Mouse (Mus musculus) kidney, embryonic 16.5 days (tissue): ENCODE results near the gene Olfr1175-ps. TPM values are rescaled to one million over a fixed set of nuclear protein-coding genes. Genes with fewer than 3 reads are reported as not detected.

Experiments
- ATAC-seq: fragments of 200-750 bp; cut with Nextera tagmentation; 2 replicates; pipeline ENCODE4 v1.8.0; 2017; ENCODE audit warnings: moderate TSS enrichment; ENCODE audit not compliant: low FRiP score, low TSS enrichment
- H3K27ac ChIP-seq: fragments of 300-500 bp; sonication (generic); 2 replicates; pipeline ENCODE4 v1.5.1; 2014; ENCODE audit warnings: low read length
- H3K27me3 ChIP-seq: fragments of 300-500 bp; sonication (generic); 2 replicates; pipeline ENCODE4 v1.6.1; 2014; ENCODE audit warnings: low read length, control low read depth, mixed read lengths; ENCODE audit not compliant: insufficient read depth
- H3K36me3 ChIP-seq: fragments of 300-500 bp; sonication (generic); 2 replicates; pipeline ENCODE4 v1.6.1; 2014; ENCODE audit warnings: low read length, control low read depth, mixed read lengths; ENCODE audit not compliant: insufficient read depth
- H3K4me1 ChIP-seq: fragments of 300-500 bp; sonication (generic); 2 replicates; pipeline ENCODE4 v1.6.1; 2014; ENCODE audit warnings: low read length, control low read depth, mixed read lengths; ENCODE audit not compliant: insufficient read depth
- H3K4me2 ChIP-seq: fragments of 300-500 bp; sonication (generic); replicated peaks from 2 replicates; pipeline ENCODE4 v1.6.1; 2014; ENCODE audit warnings: low read depth, low read length
- H3K4me3 ChIP-seq: fragments of 300-500 bp; sonication (generic); 2 replicates; pipeline ENCODE4 v1.5.1; 2014; ENCODE audit warnings: mild to moderate bottlenecking, low read length
- H3K9ac ChIP-seq: fragments of 300-500 bp; sonication (generic); replicated peaks from 2 replicates; pipeline ENCODE4 v1.6.1; 2014; ENCODE audit warnings: low read length
- H3K9me3 ChIP-seq: fragments of 300-500 bp; sonication (generic); 2 replicates; pipeline ENCODE4 v1.6.1; 2016; ENCODE audit warnings: low read length, control low read depth
- WGBS: fragments of 180-500 bp; shearing (Covaris S2); extraction: QIAGEN DNeasy Blood & Tissue Kit; methylation state at CpG from one replicate; pipeline ENCODE4 v1.1.7; 2014; 5-methylcytosine and 5-hydroxymethylcytosine counted together
- polyA plus RNA-seq: library from polyadenylated mRNA; unstranded; fragments of >200 nt; fragmentation: Nextera tagmentation; extraction: Ambion mirVana; gene quantifications from 2 replicates; pipeline ENCODE4 v1.2.1, GENCODE M21; 2015

The Olfr1175-ps gene
- not detected in 2 replicates for polyA plus RNA-seq

- no peak for ATAC-seq
These were observed at the start of gene Olfr1175-ps for GRCm38 (mm10) chr2:88327115-88327514. Olfr1175-ps (minus strand) TSS chr2:88327215.

GRCm38 (mm10) chr2:88356304-88356703 lies 29.3 kb upstream of the Olfr1175-ps start:
- no peak for ATAC-seq
- Histone ChIP-seq H3K4me3 (no peak overlapping the region), H3K36me3 (no peaks in the 10 kb centered on the region), H3K9ac (no peak overlapping the region), H3K27ac (no peak overlapping the region), H3K9me3 (no peaks in the 10 kb centered on the region), H3K27me3 (no peaks in the 10 kb centered on the region), H3K4me1 (no peaks in the 10 kb centered on the region), H3K4me2 (no peak overlapping the region)
- WGBS, result 3% methylated on average over 2 of the region's 2 CpGs

More at GRCm38 (mm10) chr2:88327115-88327514, at the start of gene Olfr1175-ps:
- Histone ChIP-seq H3K4me2 (no peak within 1 kb of the TSS), H3K9ac (no peak within 1 kb of the TSS), H3K27me3 (no peaks in the 10 kb centered on the region), H3K4me1 (no peaks in the 10 kb centered on the region), H3K36me3 (no peaks in the 10 kb centered on the region), H3K9me3 (no peaks in the 10 kb centered on the region), H3K27ac (no peak within 1 kb of the TSS), H3K4me3 (no peak within 1 kb of the TSS)
- 83% methylated on average over 2 of the region's 2 CpGs for WGBS

- Histone ChIP-seq H3K9ac (no peak within 1 kb of the TSS), H3K4me1 (no peaks in the 10 kb centered on the region), H3K36me3 (no peaks in the 10 kb centered on the region), H3K27me3 (no peaks in the 10 kb centered on the region), H3K4me2 (no peak within 1 kb of the TSS), H3K9me3 (no peaks in the 10 kb centered on the region), H3K4me3 (no peak within 1 kb of the TSS), H3K27ac (no peak within 1 kb of the TSS)
- WGBS, result 71% methylated on average over 1 of the region's 1 CpGs
- no peak for ATAC-seq
These were observed 19.4 kb upstream of the Olfr1175-ps start, which contains the start of gene Olfr1177-ps for GRCm38 (mm10) chr2:88346392-88346791. Olfr1177-ps (minus strand) TSS chr2:88346492.

GRCm38 (mm10) chr2:88336421-88336820 lies 9.4 kb upstream of the Olfr1175-ps start, which contains the start of gene Olfr1176:
Olfr1176 (plus strand) TSS chr2:88336721.
- Histone ChIP-seq H3K4me2 (no peak within 1 kb of the TSS), H3K4me3 (no peak within 1 kb of the TSS), H3K27ac (no peak within 1 kb of the TSS), H3K36me3 (no peaks in the 10 kb centered on the region), H3K9me3 (no peaks in the 10 kb centered on the region), H3K27me3 (no peaks in the 10 kb centered on the region), H3K4me1 (no peaks in the 10 kb centered on the region), H3K9ac (no peak within 1 kb of the TSS)
- WGBS, result 74% methylated on average over 1 of the region's 1 CpGs
- ATAC-seq, result no peak

- Histone ChIP-seq H3K9ac (no peak within 1 kb of the TSS), H3K4me2 (no peak within 1 kb of the TSS), H3K4me3 (no peak within 1 kb of the TSS), H3K36me3 (no peaks in the 10 kb centered on the region), H3K4me1 (no peaks in the 10 kb centered on the region), H3K9me3 (no peaks in the 10 kb centered on the region), H3K27ac (no peak within 1 kb of the TSS), H3K27me3 (no peaks in the 10 kb centered on the region)
- WGBS, result 88% methylated on average over 4 of the region's 4 CpGs
- no peak for ATAC-seq
These were observed 12.0 kb downstream of the Olfr1175-ps start, which contains the start of gene Olfr1174-ps for GRCm38 (mm10) chr2:88315035-88315434. Olfr1174-ps (minus strand) TSS chr2:88315135.

- Histone ChIP-seq H3K36me3 (no peaks in the 10 kb centered on the region), H3K9me3 (no peaks in the 10 kb centered on the region), H3K4me2 (no peak within 1 kb of the TSS), H3K27me3 (no peaks in the 10 kb centered on the region), H3K9ac (no peak within 1 kb of the TSS), H3K4me1 (no peaks in the 10 kb centered on the region), H3K27ac (no peak within 1 kb of the TSS), H3K4me3 (no peak within 1 kb of the TSS)
- no peak for ATAC-seq
These were observed 47.2 kb downstream of the Olfr1175-ps start, which contains the start of gene Olfr1173 for GRCm38 (mm10) chr2:88279775-88280174. Olfr1173 (minus strand) TSS chr2:88279875.

Other genes with a start within 250 kb of the Olfr1175-ps start
- gene Olfr1164, start 233.2 kb downstream of the Olfr1175-ps start, polyA plus RNA-seq, result not detected in 2 replicates
- not detected in 2 replicates for gene Olfr1166, start 198.9 kb downstream of the Olfr1175-ps start, polyA plus RNA-seq
- not detected in 2 replicates for gene Olfr1167, start 172.0 kb downstream of the Olfr1175-ps start, polyA plus RNA-seq
- not detected in 2 replicates for gene Olfr1168, start 145.3 kb downstream of the Olfr1175-ps start, polyA plus RNA-seq
- gene Olfr1170, start 98.9 kb downstream of the Olfr1175-ps start, polyA plus RNA-seq, result not detected in 2 replicates
- not detected in 2 replicates for gene Olfr1173, start 47.3 kb downstream of the Olfr1175-ps start, polyA plus RNA-seq
- not detected in 2 replicates for gene Olfr1174-ps, start 12.1 kb downstream of the Olfr1175-ps start, polyA plus RNA-seq
- gene Olfr1176, start 9.5 kb upstream of the Olfr1175-ps start, polyA plus RNA-seq, result not detected in 2 replicates
- gene Olfr1177-ps, start 19.3 kb upstream of the Olfr1175-ps start, polyA plus RNA-seq, result not detected in 2 replicates
- gene Olfr1178, start 59.8 kb upstream of the Olfr1175-ps start, polyA plus RNA-seq, result not detected in 2 replicates
- gene Olfr1179, start 79.2 kb upstream of the Olfr1175-ps start, polyA plus RNA-seq, result not detected in 2 replicates
- gene Olfr1180, start 91.9 kb upstream of the Olfr1175-ps start, polyA plus RNA-seq, result not detected in 2 replicates
- gene Olfr1181, start 99.0 kb upstream of the Olfr1175-ps start, polyA plus RNA-seq, result not detected in 2 replicates
- not detected in 2 replicates for gene Gm13757, start 121.9 kb upstream of the Olfr1175-ps start, polyA plus RNA-seq
- gene Olfr1183, start 127.7 kb upstream of the Olfr1175-ps start, polyA plus RNA-seq, result not detected in 2 replicates
- gene Olfr1184, start 156.4 kb upstream of the Olfr1175-ps start, polyA plus RNA-seq, result not detected in 2 replicates
- gene Olfr1185-ps1, start 166.1 kb upstream of the Olfr1175-ps start, polyA plus RNA-seq, result not detected in 2 replicates
- gene Olfr1186, start 191.3 kb upstream of the Olfr1175-ps start, polyA plus RNA-seq, result not detected in 2 replicates
- not detected in 2 replicates for gene Olfr1188, start 229.7 kb upstream of the Olfr1175-ps start, polyA plus RNA-seq